Mouse (Mus musculus) frontal cortex, postnatal 25 days (tissue): ENCODE results near the gene Gm10118.

ENCODE experiments used
- DNase-seq, 2 experiments: peaks; one replicate each; pipeline ENCODE4 v3.0.0; 2022; ENCODE audit warnings: low spot score in 2 of 2

Gm10118 gene

GRCm38 (mm10) chr10:63927334-63927733 is at the start of gene Gm10118:
Gene Gm10118, minus strand, starts transcription at chr10:63927434.
- DNase-seq, result no peak

GRCm38 (mm10) chr10:63972300-63972699 is 45.1 kb upstream of the Gm10118 start:
- no peak for DNase-seq

- DNase-seq, result no peak
Observed at GRCm38 (mm10) chr10:63954308-63954930, 27.2 kb upstream of the Gm10118 start.

- no peak for DNase-seq
Observed at GRCm38 (mm10) chr10:63951481-63951880, 24.2 kb upstream of the Gm10118 start.

- DNase-seq, result no peak
Observed at GRCm38 (mm10) chr10:63950867-63951266, 23.6 kb upstream of the Gm10118 start.

GRCm38 (mm10) chr10:63947266-63947665 is 20.0 kb upstream of the Gm10118 start:
- no peak for DNase-seq

GRCm38 (mm10) chr10:63945534-63945933 is 18.3 kb upstream of the Gm10118 start:
- DNase-seq, result no peak

- DNase-seq, result no peak
Observed at GRCm38 (mm10) chr10:63933946-63934345, 6.7 kb upstream of the Gm10118 start.

GRCm38 (mm10) chr10:63908878-63909277 is 18.4 kb downstream of the Gm10118 start:
- DNase-seq, result no peak

GRCm38 (mm10) chr10:63899891-63900290 is 27.3 kb downstream of the Gm10118 start:
- no peak for DNase-seq

- DNase-seq, result no peak
Observed at GRCm38 (mm10) chr10:63894612-63895011, 32.6 kb downstream of the Gm10118 start.

- no peak for DNase-seq
Observed at GRCm38 (mm10) chr10:63886449-63887088, 40.7 kb downstream of the Gm10118 start.

- DNase-seq, result no peak
Observed at GRCm38 (mm10) chr10:63880462-63880903, 46.8 kb downstream of the Gm10118 start.
